Mouse (Mus musculus): ENCODE measurements around the gene Ahnak.

GRCm38 (mm10) chr19:8942276-8942964 is 46.7 kb upstream of the Ahnak start:
- TF ChIP-seq POLR2A (IDR thresholded peaks at IDR 0.05; ENCODE audit: insufficient read depth, low read length) (no peak), CTCF (IDR thresholded peaks at IDR 0.05; ENCODE audit: low read depth, low read length) (no peak)

All from ES-Bruce4 (cell line).